Mouse (Mus musculus) forebrain, postnatal 0 days (tissue): ENCODE measurements around the gene Igfbp6. TPM values are rescaled to one million over a fixed set of nuclear protein-coding genes. Genes with fewer than 3 reads are reported as not detected.

ENCODE experiments used
- ATAC-seq: fragments of 200-750 bp; cut with Nextera tagmentation; 2 replicates; pipeline ENCODE4 v1.8.0; 2017; ENCODE audit warnings: mild to moderate bottlenecking, moderate library complexity
- DNase-seq: peaks from one replicate; pipeline ENCODE4 v3.0.0-alpha.2; 2015
- H3K27ac ChIP-seq: fragments of 300-500 bp; sonication (generic); 2 replicates; pipeline ENCODE4 v1.5.1; 2014; ENCODE audit warnings: low read depth, mild to moderate bottlenecking, antibody characterized with exemption, low read length, moderate library complexity, mixed read lengths
- H3K27me3 ChIP-seq: fragments of 300-500 bp; sonication (generic); 2 replicates; pipeline ENCODE4 v1.6.1; 2014; ENCODE audit warnings: mild to moderate bottlenecking, low read length, mixed read lengths; ENCODE audit not compliant: insufficient read depth
- H3K36me3 ChIP-seq: fragments of 300-500 bp; sonication (generic); 2 replicates; pipeline ENCODE4 v1.6.1; 2014; ENCODE audit warnings: mild to moderate bottlenecking, moderate library complexity; ENCODE audit not compliant: insufficient read depth
- H3K4me1 ChIP-seq: fragments of 300-500 bp; sonication (generic); 2 replicates; pipeline ENCODE4 v1.6.1; 2014; ENCODE audit warnings: antibody characterized with exemption; ENCODE audit not compliant: insufficient read depth
- H3K4me2 ChIP-seq: fragments of 300-500 bp; sonication (generic); 2 replicates; pipeline ENCODE4 v1.6.1; 2014; ENCODE audit warnings: low read depth, mild to moderate bottlenecking, moderate library complexity
- H3K4me3 ChIP-seq: fragments of 300-500 bp; sonication (generic); 2 replicates; pipeline ENCODE4 v1.5.1; 2014; ENCODE audit warnings: low read depth, low read length, mixed read lengths
- H3K9ac ChIP-seq: fragments of 300-500 bp; sonication (generic); 2 replicates; pipeline ENCODE4 v1.6.1; 2014; ENCODE audit warnings: mild to moderate bottlenecking
- H3K9me3 ChIP-seq: fragments of 300-500 bp; sonication (generic); 2 replicates; pipeline ENCODE4 v1.6.1; 2016; ENCODE audit warnings: low read length
- CTCF ChIP-seq: sonication (generic); IDR thresholded peaks from 2 replicates; pipeline ENCODE4 v1.5.1; 2016; ENCODE audit warnings: antibody characterized with exemption, control low read depth, low read depth
- WGBS: fragments of 180-500 bp; shearing (Covaris S2); extraction: QIAGEN DNeasy Blood & Tissue Kit; methylation state at CpG from one replicate; pipeline ENCODE4 v1.1.7; 2014; 5-methylcytosine and 5-hydroxymethylcytosine counted together
- polyA plus RNA-seq: library from polyadenylated mRNA; unstranded; fragments of >200 nt; fragmentation: Nextera tagmentation; extraction: Ambion mirVana; gene quantifications from 2 replicates; pipeline ENCODE4 v1.2.1, GENCODE M21; 2015
- total RNA-seq: library from RNA; depleted of rRNA; stranded (reverse); fragments of >200 nt; gene quantifications from 2 replicates; pipeline ENCODE4 v1.2.3, GENCODE M21; 2014

The Igfbp6 gene
- total and polyA plus RNA-seq, 2 experiments from 2014 or later, result 8.1 to 11.4 TPM

- DNase-seq, result peak; percentile 50
- Histone ChIP-seq H3K9ac (peak within 1 kb of the TSS; percentile 46), H3K27me3 (no peaks in the 10 kb centered on the region), H3K9me3 (no peaks in the 10 kb centered on the region), H3K4me2 (peak within 1 kb of the TSS; percentile 80), H3K36me3 (peaks cover 26% of the 10 kb centered on the region), H3K4me3 (peak within 1 kb of the TSS; percentile 44), H3K27ac (no peak within 1 kb of the TSS; the same call in 1 of the 2 replicates), H3K4me1 (peaks cover 5% of the 10 kb centered on the region; the same call in 1 of the 2 replicates)
- 1% methylated on average over 64 of the region's 82 CpGs for WGBS
- TF ChIP-seq CTCF, result peak; percentile 53
- peak; percentile 68 for ATAC-seq
These were observed 43.8 kb upstream of the Igfbp6 start, which contains the start of gene Tns2 for GRCm38 (mm10) chr15:102100161-102100981. Gene Tns2, plus strand, starts transcription at chr15:102100413.

- H3K27me3 ChIP-seq, result no peaks in the 10 kb centered on the region; the same call in 1 of the 2 replicates
- peak overlapping the region; percentile 40; the same call in 1 of the 2 replicates for H3K27ac ChIP-seq
- 35% methylated on average over 10 of the region's 10 CpGs for WGBS
- H3K4me3 ChIP-seq, result peak overlapping the region; percentile 44; the same call in 1 of the 2 replicates
- H3K4me1 ChIP-seq, result peaks cover 5% of the 10 kb centered on the region; the same call in 1 of the 2 replicates
- no peak overlapping the region for H3K9ac ChIP-seq
- peak; percentile 16; the same call in 1 of the 2 replicates for TF ChIP-seq CTCF
- H3K36me3 ChIP-seq, result peaks cover 19% of the 10 kb centered on the region
- peak overlapping the region; percentile 80 for H3K4me2 ChIP-seq
- DNase-seq (no peak), ATAC-seq (no peak)
- H3K9me3 ChIP-seq, result no peaks in the 10 kb centered on the region
These were observed 43.0 kb upstream of the Igfbp6 start for GRCm38 (mm10) chr15:102100996-102101671.

- ATAC-seq (no peak), DNase-seq (no peak)
- H3K27me3 ChIP-seq, result peaks cover 2% of the 10 kb centered on the region
- peaks cover 5% of the 10 kb centered on the region; the same call in 1 of the 2 replicates for H3K4me1 ChIP-seq
- H3K9ac ChIP-seq, result no peak overlapping the region
- H3K27ac ChIP-seq, result 0 out of 2 replicates have a peak overlapping the region, but pooled peaks have one; percentile 40
- no peak for TF ChIP-seq CTCF
- 35% methylated on average over 11 of the region's 11 CpGs for WGBS
- H3K9me3 ChIP-seq, result no peaks in the 10 kb centered on the region
- no peak overlapping the region for H3K4me2 ChIP-seq
- H3K36me3 ChIP-seq, result peaks cover 14% of the 10 kb centered on the region
- no peak overlapping the region for H3K4me3 ChIP-seq
These were observed 42.3 kb upstream of the Igfbp6 start for GRCm38 (mm10) chr15:102101672-102102541.

- H3K4me3 ChIP-seq, result 0 out of 2 replicates have a peak overlapping the region, but pooled peaks have one; percentile 5
- no peak for DNase-seq
- H3K9me3 ChIP-seq, result no peaks in the 10 kb centered on the region
- peaks cover 7% of the 10 kb centered on the region for H3K27me3 ChIP-seq
- H3K4me2 ChIP-seq, result peak overlapping the region; percentile 23; the same call in 1 of the 2 replicates
- no peak for TF ChIP-seq CTCF
- no peak for ATAC-seq
- WGBS, result 32% methylated on average over 6 of the region's 6 CpGs
- H3K4me1 ChIP-seq, result peaks cover 5% of the 10 kb centered on the region; the same call in 1 of the 2 replicates
- H3K9ac ChIP-seq, result no peak overlapping the region
- H3K36me3 ChIP-seq, result peaks cover 8% of the 10 kb centered on the region; the same call in 1 of the 2 replicates
- H3K27ac ChIP-seq, result peak overlapping the region; percentile 62
These were observed 41.5 kb upstream of the Igfbp6 start for GRCm38 (mm10) chr15:102102548-102103121.

- WGBS, result 9% methylated on average over 14 of the region's 14 CpGs
- TF ChIP-seq CTCF, result no peak
- peaks cover 5% of the 10 kb centered on the region; the same call in 1 of the 2 replicates for H3K4me1 ChIP-seq
- H3K36me3 ChIP-seq, result 0 out of 2 replicates have a peak, but pooled peaks cover under 1% of the 10 kb centered on the region
- H3K27me3 ChIP-seq, result peaks cover 7% of the 10 kb centered on the region
- DNase-seq (no peak), ATAC-seq (no peak)
- H3K4me2 ChIP-seq, result peak overlapping the region; percentile 23
- 0 out of 2 replicates have a peak overlapping the region, but pooled peaks have one; percentile 5 for H3K4me3 ChIP-seq
- H3K9me3 ChIP-seq, result no peaks in the 10 kb centered on the region
- H3K27ac ChIP-seq, result peak overlapping the region; percentile 62
- H3K9ac ChIP-seq, result no peak overlapping the region; the same call in 1 of the 2 replicates
These were observed 40.7 kb upstream of the Igfbp6 start for GRCm38 (mm10) chr15:102103371-102103946.
